Mouse (Mus musculus): ENCODE measurements around the gene Sema4a. TPM values are rescaled to one million over a fixed set of nuclear protein-coding genes. Genes with fewer than 3 reads are reported as not detected.

The Sema4a gene
- polyA plus RNA-seq, 1 experiment from 2014 or later = 27.9 TPM

DNA sequence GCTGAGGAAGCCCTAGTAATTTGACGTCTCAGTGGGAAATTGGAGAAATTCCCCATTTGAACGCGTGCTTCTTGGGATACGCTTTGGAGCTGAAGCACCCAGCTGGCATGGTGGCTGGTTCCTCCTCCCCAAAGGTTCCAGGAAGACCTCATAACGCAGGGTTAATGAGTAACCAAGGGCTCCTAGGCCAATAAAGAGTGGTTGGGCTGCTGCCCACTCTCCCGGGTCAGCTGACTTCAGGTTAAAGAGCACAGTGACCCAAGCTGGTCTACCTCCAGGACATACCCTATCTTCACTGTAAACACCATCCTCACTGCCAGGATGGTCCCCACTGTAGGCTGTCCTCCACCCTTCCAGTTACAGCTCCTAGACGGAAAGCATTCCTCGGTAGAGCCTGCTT lies 4.7 kb downstream of the Sema4a start:
- peak; percentile 58 for DNase-seq (ENCODE audit: low spot score)
- no peak; the same call in 1 of the 2 replicates for ATAC-seq (ENCODE audit: low FRiP score, low TSS enrichment)
- Histone ChIP-seq H3K4me3 (ENCODE audit: low read depth, low read length) (no peak overlapping the region), H3K9ac (ENCODE audit: low read length) (no peak overlapping the region), H3K27ac (replicated peaks) (peak overlapping the region; percentile 86), H3K27me3 (ENCODE audit: control insufficient read depth, insufficient read depth, low read length) (no peaks in the 10 kb centered on the region), H3K4me2 (replicated peaks; ENCODE audit: low read depth) (no peak overlapping the region), H3K36me3 (ENCODE audit: control insufficient read depth, insufficient read depth, low read length) (no peaks in the 10 kb centered on the region), H3K4me1 (replicated peaks; ENCODE audit: control insufficient read depth, insufficient read depth) (0 out of 2 replicates have a peak, but pooled peaks cover 5% of the 10 kb centered on the region), H3K9me3 (ENCODE audit: control insufficient read depth, low read length) (no peaks in the 10 kb centered on the region)
- WGBS = 62% methylated on average over 8 of the region's 8 CpGs
- TF ChIP-seq EP300 (optimal IDR thresholded peaks at IDR 0.05) (no peak), CTCF (IDR thresholded peaks at IDR 0.05; ENCODE audit: low read depth) (no peak)

DNA sequence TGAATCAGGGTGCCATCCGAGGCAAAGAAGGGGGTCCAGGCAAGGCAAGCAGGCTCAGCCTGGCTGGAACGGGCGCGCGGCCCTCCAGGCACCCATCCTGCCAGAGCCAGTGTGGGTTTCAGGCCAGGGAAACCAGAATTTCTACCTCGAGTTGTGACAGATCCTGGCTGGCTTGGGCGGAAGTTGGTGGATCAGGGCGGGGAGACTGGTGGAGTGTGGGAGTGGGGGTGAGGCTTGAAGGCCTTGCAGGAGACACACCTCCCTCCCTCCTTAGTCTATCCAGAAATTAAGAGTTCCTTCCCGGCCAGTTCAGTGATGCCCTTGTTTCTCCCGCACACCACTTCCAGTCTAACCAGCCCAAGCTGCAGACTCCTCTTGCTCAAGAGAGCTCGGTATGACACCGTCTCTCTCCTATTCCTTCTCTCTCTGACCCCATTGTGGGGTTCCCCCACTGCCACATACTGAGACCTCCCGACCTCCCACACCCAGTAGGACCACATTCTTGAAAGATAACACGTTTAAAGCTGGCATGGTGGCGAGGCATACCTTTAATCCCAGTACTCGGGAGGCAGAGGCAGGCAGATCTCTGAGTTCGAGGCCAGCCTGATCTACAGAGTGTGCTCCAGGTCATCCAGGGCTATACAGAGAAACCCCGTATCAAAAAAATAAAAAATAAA lies 5.3 kb downstream of the Sema4a start:
- Histone ChIP-seq H3K9me3 (ENCODE audit: control insufficient read depth, low read length) (no peaks in the 10 kb centered on the region), H3K9ac (ENCODE audit: low read length) (peak overlapping the region; percentile 60), H3K4me1 (replicated peaks; ENCODE audit: control insufficient read depth, insufficient read depth) (0 out of 2 replicates have a peak, but pooled peaks cover 5% of the 10 kb centered on the region), H3K27me3 (ENCODE audit: control insufficient read depth, insufficient read depth, low read length) (no peaks in the 10 kb centered on the region), H3K4me2 (replicated peaks; ENCODE audit: low read depth) (peak overlapping the region; percentile 54), H3K27ac (replicated peaks) (peak overlapping the region; percentile 86), H3K36me3 (ENCODE audit: control insufficient read depth, insufficient read depth, low read length) (no peaks in the 10 kb centered on the region), H3K4me3 (ENCODE audit: low read depth, low read length) (peak overlapping the region; percentile 35)
- no peak for TF ChIP-seq CTCF (IDR thresholded peaks at IDR 0.05; ENCODE audit: low read depth)
- ATAC-seq (ENCODE audit: low FRiP score, low TSS enrichment) (peak; percentile 72), DNase-seq (ENCODE audit: low spot score) (peak; percentile 82)
- 56% methylated on average over 18 of the region's 18 CpGs for WGBS

GRCm38 (mm10) chr3:88454762-88455587 lies 6.0 kb downstream of the Sema4a start:
- Histone ChIP-seq H3K27me3 (ENCODE audit: control insufficient read depth, insufficient read depth, low read length) (no peaks in the 10 kb centered on the region), H3K9ac (ENCODE audit: low read length) (peak overlapping the region; percentile 60), H3K9me3 (ENCODE audit: control insufficient read depth, low read length) (no peaks in the 10 kb centered on the region), H3K4me3 (ENCODE audit: low read depth, low read length) (peak overlapping the region; percentile 35), H3K27ac (replicated peaks) (peak overlapping the region; percentile 86), H3K36me3 (ENCODE audit: control insufficient read depth, insufficient read depth, low read length) (no peaks in the 10 kb centered on the region), H3K4me2 (replicated peaks; ENCODE audit: low read depth) (peak overlapping the region; percentile 54), H3K4me1 (replicated peaks; ENCODE audit: control insufficient read depth, insufficient read depth) (0 out of 2 replicates have a peak, but pooled peaks cover 5% of the 10 kb centered on the region)
- DNase-seq (ENCODE audit: low spot score) = peak; percentile 38
- no peak for TF ChIP-seq EP300 (optimal IDR thresholded peaks at IDR 0.05)
- TF ChIP-seq CTCF (IDR thresholded peaks at IDR 0.05; ENCODE audit: low read depth) = no peak
- 34% methylated on average over 8 of the region's 9 CpGs for WGBS
- ATAC-seq (ENCODE audit: low FRiP score, low TSS enrichment) = peak; percentile 19; the same call in 1 of the 2 replicates

GRCm38 (mm10) chr3:88453986-88454385 lies 7.0 kb downstream of the Sema4a start:
- Histone ChIP-seq H3K4me3 (ENCODE audit: low read depth, low read length) (no peak overlapping the region), H3K9ac (ENCODE audit: low read length) (no peak overlapping the region), H3K9me3 (ENCODE audit: control insufficient read depth, low read length) (no peaks in the 10 kb centered on the region), H3K36me3 (ENCODE audit: control insufficient read depth, insufficient read depth, low read length) (no peaks in the 10 kb centered on the region), H3K27ac (replicated peaks) (no peak overlapping the region), H3K4me1 (replicated peaks; ENCODE audit: control insufficient read depth, insufficient read depth) (peaks cover 6% of the 10 kb centered on the region; the same call in 1 of the 2 replicates), H3K27me3 (ENCODE audit: control insufficient read depth, insufficient read depth, low read length) (no peaks in the 10 kb centered on the region), H3K4me2 (replicated peaks; ENCODE audit: low read depth) (no peak overlapping the region)
- DNase-seq (ENCODE audit: low spot score) (peak; percentile 12), ATAC-seq (ENCODE audit: low FRiP score, low TSS enrichment) (no peak)
- TF ChIP-seq CTCF (IDR thresholded peaks at IDR 0.05; ENCODE audit: low read depth) (no peak), EP300 (optimal IDR thresholded peaks at IDR 0.05) (no peak)
- 73% methylated on average over 8 of the region's 8 CpGs for WGBS

DNA sequence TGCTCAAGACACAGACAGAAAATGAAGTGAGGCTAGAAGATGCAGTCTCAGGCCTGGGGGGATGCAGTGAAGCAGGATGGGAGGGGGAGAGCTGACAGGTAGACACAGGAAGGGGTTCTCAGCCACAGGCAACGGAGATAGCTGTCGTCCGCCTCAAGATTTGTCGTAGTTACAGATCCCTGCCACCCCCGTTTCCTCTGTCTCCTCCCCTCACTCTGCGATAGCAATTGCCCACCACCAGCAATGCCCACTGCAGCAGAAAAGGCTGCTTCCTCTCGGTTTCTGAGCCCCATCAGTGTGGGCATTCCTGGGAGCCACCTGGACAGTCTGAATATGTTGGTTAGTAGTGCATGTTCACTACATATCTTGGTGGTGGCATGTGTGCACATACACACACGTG lies 7.6 kb downstream of the Sema4a start:
- H3K4me3 ChIP-seq (ENCODE audit: low read depth, low read length) = no peak overlapping the region
- H3K27ac ChIP-seq (replicated peaks) = no peak overlapping the region
- ATAC-seq (ENCODE audit: low FRiP score, low TSS enrichment) (no peak), DNase-seq (ENCODE audit: low spot score) (no peak)
- peaks cover 9% of the 10 kb centered on the region; the same call in 1 of the 2 replicates for H3K4me1 ChIP-seq (replicated peaks; ENCODE audit: control insufficient read depth, insufficient read depth)
- H3K4me2 ChIP-seq (replicated peaks; ENCODE audit: low read depth) = no peak overlapping the region
- WGBS = 64% methylated on average over 8 of the region's 8 CpGs
- H3K9me3 ChIP-seq (ENCODE audit: control insufficient read depth, low read length) = no peaks in the 10 kb centered on the region
- no peaks in the 10 kb centered on the region for H3K36me3 ChIP-seq (ENCODE audit: control insufficient read depth, insufficient read depth, low read length)
- TF ChIP-seq EP300 (optimal IDR thresholded peaks at IDR 0.05) = no peak
- no peak for TF ChIP-seq CTCF (IDR thresholded peaks at IDR 0.05; ENCODE audit: low read depth)
- 0 out of 2 replicates have a peak overlapping the region, but pooled peaks have one; percentile 2 for H3K9ac ChIP-seq (ENCODE audit: low read length)
- H3K27me3 ChIP-seq (ENCODE audit: control insufficient read depth, insufficient read depth, low read length) = no peaks in the 10 kb centered on the region
